Mouse (Mus musculus): ENCODE data around the gene Becn1. TPM values are rescaled to one million over a fixed set of nuclear protein-coding genes. Genes with fewer than 3 reads are reported as not detected.
A peak's percentile ranks its signal among the peaks of the same experiment; 100 is the strongest.

The Becn1 gene
- total RNA-seq, 2 experiments from 2014 or later: 132 to 133 TPM

GRCm38 (mm10) chr11:101315665-101316500 is 13.8 kb upstream of the Becn1 start, which contains the start of gene Psme3:
TSS of gene Psme3 (plus strand) at chr11:101316213.
- DNase-seq: peak; percentile 95

GRCm38 (mm10) chr11:101315082-101315650 is 13.1 kb upstream of the Becn1 start:
- DNase-seq: no peak

DNA sequence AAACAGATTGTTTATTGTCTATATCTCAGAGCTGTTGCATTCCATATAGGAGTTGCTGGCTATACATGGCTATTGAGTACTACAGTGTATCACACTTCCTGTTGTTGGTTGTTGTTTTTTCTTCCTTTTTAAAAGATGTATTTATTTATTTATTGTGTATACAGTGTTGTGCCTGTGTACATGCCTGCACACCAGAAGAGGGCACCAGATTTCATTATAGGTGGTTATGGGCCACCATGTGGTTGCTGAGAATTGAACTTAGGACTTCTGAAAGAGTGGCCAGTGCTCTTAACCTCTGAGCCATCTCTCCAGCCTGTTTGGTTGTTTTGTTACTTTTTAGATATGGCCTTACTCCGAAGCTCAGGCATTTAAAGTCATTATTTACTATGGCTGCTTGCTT is 12.5 kb upstream of the Becn1 start:
- DNase-seq: no peak

- no peak for DNase-seq
Observed at GRCm38 (mm10) chr11:101312150-101312549, 10.1 kb upstream of the Becn1 start.

DNA sequence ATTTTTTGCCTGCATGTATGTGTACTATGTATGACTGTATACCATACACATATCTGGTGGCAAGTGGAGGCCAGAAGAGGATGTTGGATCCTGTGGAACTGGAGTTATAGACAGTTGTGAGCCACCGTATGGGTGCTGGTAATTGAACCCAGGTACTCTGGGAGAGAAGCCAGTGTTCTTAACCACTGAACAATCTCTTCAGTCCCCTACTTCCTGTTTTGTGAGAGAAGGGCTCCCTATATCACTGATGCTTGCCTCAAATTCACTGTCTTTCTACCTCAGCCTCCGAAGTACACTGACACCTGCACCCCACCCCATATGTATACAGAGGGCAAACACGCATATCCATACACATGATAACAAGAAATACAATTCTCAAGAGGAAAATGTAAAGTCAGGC is 9.0 kb upstream of the Becn1 start:
- DNase-seq: no peak

DNA sequence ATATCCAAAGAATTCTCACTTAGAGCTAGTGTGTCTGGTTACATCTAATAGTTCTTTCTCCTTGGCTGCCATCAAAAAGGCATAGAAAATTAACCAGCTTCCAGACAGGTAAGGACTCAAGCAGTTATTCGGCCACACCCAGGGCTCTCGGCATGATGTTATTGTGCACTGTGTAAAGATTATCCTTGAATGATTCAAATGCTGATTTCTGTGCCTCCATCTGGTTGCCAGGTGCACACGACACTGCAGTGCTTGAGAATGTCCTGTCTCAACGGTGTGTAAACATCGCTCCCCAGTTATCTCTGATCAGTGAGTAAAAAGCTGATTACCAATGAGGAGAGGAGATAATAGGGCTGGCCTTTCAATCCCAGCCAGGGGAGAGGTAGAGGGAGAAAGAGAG is 5.7 kb upstream of the Becn1 start:
- no peak for DNase-seq

- DNase-seq: no peak
Observed at GRCm38 (mm10) chr11:101301299-101302003, 635 bp downstream of the Becn1 start.

DNA sequence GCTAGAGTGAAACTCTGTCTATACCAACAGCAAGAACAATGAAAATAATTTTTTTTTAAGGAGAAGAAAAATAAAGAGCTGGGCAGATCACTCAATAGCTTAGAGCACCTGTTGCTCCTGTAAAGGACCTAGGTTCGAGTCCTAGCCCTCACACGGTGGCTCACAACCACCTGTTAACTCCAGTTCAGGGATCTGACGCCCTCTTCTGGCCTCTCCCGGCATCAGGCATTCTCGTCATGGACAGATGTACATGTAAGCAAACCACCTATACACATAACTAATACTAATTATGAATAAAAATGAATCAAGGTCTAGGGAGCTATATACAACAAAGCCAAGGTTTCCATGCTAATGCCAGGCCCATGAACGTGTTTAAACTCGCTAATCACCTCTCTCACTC is 1.2 kb downstream of the Becn1 start:
- DNase-seq: no peak

- DNase-seq: no peak
Observed at GRCm38 (mm10) chr11:101295191-101295590, 6.9 kb downstream of the Becn1 start.

DNA sequence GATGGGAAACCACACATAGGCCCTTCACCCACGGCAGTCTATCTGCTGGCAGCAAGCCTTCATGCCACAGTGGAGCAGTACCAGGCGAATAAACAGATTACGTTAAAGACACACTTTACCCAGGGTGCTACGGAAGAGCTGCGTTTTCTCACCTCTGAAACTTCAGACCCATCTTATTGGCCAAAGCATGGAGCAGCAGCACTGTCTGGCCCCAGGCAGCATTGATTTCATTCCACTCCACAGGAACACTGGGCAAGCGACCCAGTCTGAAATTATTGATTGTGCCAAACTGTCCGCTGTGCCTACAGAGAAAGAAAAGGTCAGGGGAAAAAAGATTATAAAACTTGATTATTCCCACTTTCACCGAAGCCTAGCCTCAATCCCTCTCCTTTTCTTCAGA is 10.9 kb downstream of the Becn1 start:
- no peak for DNase-seq

DNA sequence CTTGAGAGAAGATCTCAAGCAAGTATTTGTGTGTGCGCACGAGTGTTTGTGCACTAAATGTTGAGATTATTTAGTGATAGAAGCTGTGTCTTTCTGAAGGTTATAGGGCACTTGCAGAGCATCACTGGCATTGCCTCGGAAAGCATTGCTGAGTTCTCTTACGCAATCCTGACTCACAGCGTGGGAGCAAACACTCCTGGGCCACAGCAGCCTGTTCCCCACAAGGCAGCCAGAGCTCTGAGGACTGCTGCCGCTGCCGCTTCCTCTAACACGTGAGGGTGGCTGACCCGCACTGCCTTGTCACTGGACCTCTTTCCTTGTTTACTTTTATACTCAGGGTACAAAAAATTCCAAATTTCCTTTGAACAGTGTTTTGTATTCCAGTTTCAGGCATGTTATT is 14.8 kb downstream of the Becn1 start:
- peak; percentile 55 for DNase-seq

DNA sequence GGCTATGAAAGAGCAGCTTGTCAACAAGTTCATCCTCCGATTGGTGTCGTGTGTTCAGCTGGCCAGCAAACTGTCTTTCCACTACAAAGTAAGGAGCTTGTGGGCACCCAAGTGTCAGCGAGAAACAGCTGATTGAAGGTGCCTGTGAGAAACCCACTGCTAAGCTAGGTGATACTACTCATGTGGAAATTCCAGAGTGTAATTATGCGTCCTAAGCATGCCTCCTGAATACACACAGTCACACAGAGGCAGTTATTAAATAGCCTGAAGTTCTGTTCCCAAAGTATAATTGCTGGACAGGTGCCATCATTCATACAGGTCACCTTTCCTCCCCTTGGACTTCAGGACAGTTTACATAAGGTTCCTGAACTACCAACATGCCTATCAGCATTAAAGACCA is 18.3 kb downstream of the Becn1 start:
- no peak for DNase-seq

DNA sequence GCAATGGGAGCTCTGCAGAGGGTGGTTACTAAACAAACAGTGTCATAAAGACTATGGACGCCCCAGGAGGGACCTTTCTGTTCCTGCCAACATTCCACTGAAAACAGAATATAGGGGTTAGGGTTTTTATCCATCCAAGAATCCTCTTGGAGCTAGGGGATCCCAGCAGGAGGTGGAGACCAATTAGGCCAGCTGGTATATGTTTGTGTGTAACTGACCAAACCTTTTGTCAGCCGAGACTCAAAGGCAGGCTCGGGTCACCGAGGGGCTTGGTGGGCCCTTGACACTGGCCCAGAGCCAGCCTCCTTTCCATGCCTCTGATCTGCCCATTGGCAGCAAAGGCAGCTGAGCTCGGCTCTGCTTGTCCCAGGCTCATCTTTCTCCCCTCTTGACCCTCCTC is 19.2 kb downstream of the Becn1 start:
- DNase-seq: no peak

DNA sequence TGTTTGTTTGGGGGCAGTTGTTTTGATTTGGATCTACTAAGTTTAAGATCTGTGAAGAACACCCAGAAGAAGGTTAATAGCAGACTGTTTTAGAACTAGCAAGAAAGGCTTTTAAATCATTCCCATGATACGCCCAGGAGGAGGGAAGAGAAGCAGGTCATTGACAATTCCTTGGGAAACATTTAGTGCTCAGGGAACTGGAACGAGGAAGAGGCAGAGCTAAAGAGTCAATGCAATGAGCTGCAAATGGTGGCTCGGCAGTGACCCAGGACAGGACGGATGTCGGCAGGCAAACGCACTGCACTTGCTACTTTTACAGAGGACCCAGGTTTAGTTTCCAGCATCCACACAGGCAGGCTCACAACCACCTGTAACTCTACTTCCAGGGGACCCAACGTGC is 21.2 kb downstream of the Becn1 start:
- no peak for DNase-seq

- DNase-seq: no peak
Observed at GRCm38 (mm10) chr11:101279193-101279569, 22.9 kb downstream of the Becn1 start.

DNA sequence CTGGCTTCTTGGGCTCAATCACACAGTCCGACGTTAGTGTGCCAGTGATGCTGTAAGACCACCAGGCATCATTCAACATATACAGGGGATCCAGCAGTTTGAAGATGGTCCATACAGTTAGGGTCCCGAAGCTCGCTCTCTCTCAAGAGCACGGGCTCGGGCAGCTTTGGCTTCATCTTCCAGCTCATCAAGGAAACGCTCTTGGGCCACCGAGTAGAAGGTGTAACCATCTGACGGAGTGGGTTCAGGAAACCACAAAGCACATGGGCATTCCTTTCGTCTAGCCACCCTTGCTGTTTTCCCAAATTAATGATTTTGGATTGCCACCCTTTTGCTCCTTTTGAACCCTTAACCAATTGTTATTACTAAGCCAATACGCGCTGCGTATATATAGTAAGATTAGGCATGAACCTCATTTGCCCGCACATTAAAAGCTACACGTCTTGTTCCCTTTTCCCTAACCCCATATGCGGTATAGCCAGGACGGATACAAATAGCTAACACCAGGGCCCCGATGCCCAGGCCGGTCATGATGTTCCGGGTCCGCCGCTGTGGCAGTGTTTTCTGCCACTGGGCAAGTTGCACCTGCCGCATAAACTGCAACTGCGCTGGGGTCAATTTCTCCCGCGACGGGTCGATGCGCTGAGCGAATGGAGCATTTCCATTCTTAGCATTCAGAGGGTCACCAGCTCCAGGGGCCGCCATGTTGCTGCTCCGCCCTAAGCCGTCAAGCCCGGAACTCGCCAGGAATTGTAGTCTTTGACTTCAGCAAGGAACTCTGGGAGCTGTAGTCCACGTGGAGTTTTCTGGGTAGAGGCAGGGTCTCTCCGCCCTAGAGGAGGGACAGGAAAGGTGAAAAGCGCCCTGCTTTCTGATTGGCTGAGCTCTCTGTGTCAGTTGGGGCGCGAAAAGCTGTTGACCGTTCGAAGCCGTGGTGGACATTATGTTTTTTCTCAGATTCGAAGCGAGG is 23.6 kb downstream of the Becn1 start, which contains the start of the genes Cntd1 and Coa3:
Gene Cntd1, plus strand, starts transcription at position 790 of the 970 bp plus-strand sequence.
Gene Coa3, minus strand, starts transcription at position 892 of the 970 bp plus-strand sequence.
- peak; percentile 87 for DNase-seq

GRCm38 (mm10) chr11:101277381-101278222 is 24.5 kb downstream of the Becn1 start:
- no peak for DNase-seq

- DNase-seq: no peak
Observed at GRCm38 (mm10) chr11:101276319-101277070, 25.6 kb downstream of the Becn1 start.

- no peak for DNase-seq
Observed at GRCm38 (mm10) chr11:101275309-101275708, 26.8 kb downstream of the Becn1 start.

DNA sequence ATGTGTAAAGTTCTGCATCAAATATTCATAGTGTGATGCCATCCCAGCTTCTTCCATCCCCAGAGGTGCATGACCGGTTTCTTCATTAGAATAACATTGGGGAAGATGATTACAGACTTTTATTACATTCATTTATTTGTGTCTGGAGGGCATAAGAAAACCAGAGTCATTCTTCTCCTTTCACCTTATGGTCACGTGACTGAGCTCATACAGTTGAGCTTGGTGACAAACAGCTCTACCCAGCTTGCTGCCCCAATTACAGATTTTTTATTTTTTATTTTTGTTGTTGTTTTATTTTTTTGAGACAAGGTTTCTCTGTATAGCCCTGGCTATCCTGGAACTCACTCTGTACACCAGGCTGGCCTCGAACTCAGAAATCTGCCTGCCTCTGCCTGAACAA is 29.6 kb downstream of the Becn1 start:
- DNase-seq: no peak

All from adrenal gland, postnatal 10 days (tissue).